Mouse (Mus musculus) olfactory bulb, adult 2 months (tissue): ENCODE data around the gene Ggt1.

Experiments used
- CTCF ChIP-seq: fragments of 200-500 bp; IDR thresholded peaks from 2 replicates; pipeline ENCODE4 v1.5.1; 2012; ENCODE audit warnings: low read depth, mild to moderate bottlenecking, low read length, moderate library complexity; ENCODE audit not compliant: insufficient read depth
- POLR2A ChIP-seq: fragments of 200-500 bp; IDR thresholded peaks from 2 replicates; pipeline ENCODE4 v1.6.1; 2012; ENCODE audit warnings: mild to moderate bottlenecking, low read depth, low read length, moderate library complexity; ENCODE audit not compliant: insufficient read depth

DNA sequence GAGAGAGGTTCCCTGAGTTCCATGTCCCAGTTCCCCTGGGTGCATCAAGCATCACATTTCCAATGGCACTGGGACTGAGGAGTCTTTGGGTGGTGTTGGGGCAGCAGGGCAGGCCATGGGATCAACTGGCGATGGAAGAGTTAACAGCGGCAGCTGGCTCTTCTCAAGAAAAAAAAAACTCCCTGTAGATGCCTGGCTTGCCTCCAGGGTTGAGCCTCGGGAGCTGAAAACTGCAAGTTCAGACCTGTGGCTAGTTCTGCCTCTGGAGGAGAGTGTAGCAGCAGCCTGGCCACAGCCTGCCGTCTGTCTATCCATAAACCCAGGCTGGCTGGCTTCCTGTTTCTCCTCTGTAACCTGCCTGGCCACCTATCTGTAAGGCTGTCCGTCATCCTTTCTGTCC is 27.7 kb downstream of the Ggt1 start, which contains the start of gene Ggt5:
- no peak for TF ChIP-seq CTCF
- no peak for TF ChIP-seq POLR2A
